Mouse (Mus musculus) MEL (cell line): ENCODE measurements around the gene Atp5g1. TPM values are rescaled to one million over a fixed set of nuclear protein-coding genes. Genes with fewer than 3 reads are reported as not detected.

ENCODE experiments used
- DNase-seq: peaks from one replicate; pipeline ENCODE4 v3.0.0; 2011; ENCODE audit warnings: low read depth, low spot score
- H3K27ac ChIP-seq: 2 replicates; pipeline ENCODE4 v1.5.1; 2012; ENCODE audit warnings: low read depth, mild to moderate bottlenecking, control low read depth, low read length, moderate library complexity; ENCODE audit not compliant: control insufficient read depth
- H3K27me3 ChIP-seq, 2 experiments: fragments of 150-350 bp in 1 of 2; sonication (generic) in 1 of 2; 2 replicates each; pipeline ENCODE4 v1.6.1; 2012; ENCODE audit warnings: low read length in 2 of 2, mild to moderate bottlenecking in 2 of 2, improper control_type of control experiment in 1 of 2, moderate library complexity in 1 of 2; ENCODE audit not compliant: insufficient read depth in 2 of 2, control insufficient read depth in 1 of 2
- H3K36me3 ChIP-seq, 2 experiments: 2 replicates each; pipeline ENCODE4 v1.6.1; 2012 to 2014; ENCODE audit warnings: low read length in 2 of 2, improper control_type of control experiment in 1 of 2, inconsistent platforms in 1 of 2, mild to moderate bottlenecking in 1 of 2; ENCODE audit not compliant: insufficient read depth in 2 of 2, control insufficient read depth in 1 of 2
- H3K4me1 ChIP-seq, 2 experiments: fragments of 150-350 bp in 1 of 2; sonication (generic) in 1 of 2; 2 replicates each; pipeline ENCODE4 v1.6.1; 2012; ENCODE audit warnings: low read length in 2 of 2, improper control_type of control experiment in 1 of 2, mild to moderate bottlenecking in 1 of 2; ENCODE audit not compliant: insufficient read depth in 2 of 2, control insufficient read depth in 1 of 2
- H3K4me3 ChIP-seq, 2 experiments: fragments of 150-350 bp in 1 of 2; sonication (generic) in 1 of 2; 2 replicates each; pipeline ENCODE4 v1.5.1; 2012; ENCODE audit warnings: low read depth in 2 of 2, low read length in 2 of 2, mild to moderate bottlenecking in 2 of 2, moderate library complexity in 2 of 2, control low read depth in 1 of 2, improper control_type of control experiment in 1 of 2; ENCODE audit not compliant: control insufficient read depth in 1 of 2, insufficient read depth in 1 of 2
- H3K79me2 ChIP-seq: 2 replicates; pipeline ENCODE4 v1.6.1; 2012; ENCODE audit warnings: mild to moderate bottlenecking, low read length, moderate library complexity; ENCODE audit not compliant: control insufficient read depth, poor library complexity, insufficient read depth
- H3K9ac ChIP-seq: 2 replicates; pipeline ENCODE4 v1.6.1; 2012; ENCODE audit warnings: low read depth, mild to moderate bottlenecking, control low read depth, low read length, moderate library complexity; ENCODE audit not compliant: control insufficient read depth, poor library complexity, severe bottlenecking
- H3K9me3 ChIP-seq: fragments of 150-350 bp; sonication (generic); replicated peaks from 2 replicates; pipeline ENCODE4 v1.6.1; 2012; ENCODE audit warnings: mild to moderate bottlenecking, low read length, improper control_type of control experiment, moderate library complexity; ENCODE audit not compliant: insufficient read depth
- CHD1 ChIP-seq: IDR thresholded peaks from 2 replicates; pipeline ENCODE4 v1.6.1; 2012; ENCODE audit warnings: low read depth, mild to moderate bottlenecking, inconsistent platforms, low read length, improper control_type of control experiment
- CHD2 ChIP-seq: IDR thresholded peaks from 2 replicates; pipeline ENCODE4 v1.6.1; 2011; ENCODE audit warnings: low read length, improper control_type of control experiment
- CTCF ChIP-seq, 3 experiments: IDR thresholded peaks in 2 of 3; conservative IDR thresholded peaks in 1 of 3; 2 replicates each; pipeline ENCODE4 v1.5.1; 2011 to 2012; ENCODE audit warnings: low read length in 3 of 3, low read depth in 2 of 3, mild to moderate bottlenecking in 2 of 3, improper control_type of control experiment in 1 of 3, inconsistent platforms in 1 of 3, mixed read lengths in 1 of 3, moderate library complexity in 1 of 3; ENCODE audit not compliant: control insufficient read depth in 1 of 3, insufficient read depth in 1 of 3, poor library complexity in 1 of 3, severe bottlenecking in 1 of 3
- EP300 ChIP-seq, 2 experiments: IDR thresholded peaks; 2 replicates each; pipeline ENCODE4 v1.6.1; 2011; ENCODE audit warnings: improper control_type of control experiment in 2 of 2, low read length in 2 of 2, low read depth in 1 of 2, mild to moderate bottlenecking in 1 of 2
- ETS1 ChIP-seq: IDR thresholded peaks from 2 replicates; pipeline ENCODE4 v1.6.1; 2012; ENCODE audit warnings: low read depth, mild to moderate bottlenecking, inconsistent platforms, low read length, improper control_type of control experiment, moderate library complexity
- GATA1 ChIP-seq: IDR thresholded peaks from 2 replicates; pipeline ENCODE4 v1.6.1; 2011; ENCODE audit warnings: low read depth, low read length, improper control_type of control experiment
- HCFC1 ChIP-seq: IDR thresholded peaks from 2 replicates; pipeline ENCODE4 v1.6.1; 2012; ENCODE audit warnings: low read depth, mild to moderate bottlenecking, inconsistent platforms, low read length, improper control_type of control experiment, moderate library complexity
- MAX ChIP-seq: IDR thresholded peaks from 2 replicates; pipeline ENCODE4 v1.6.1; 2011; ENCODE audit warnings: low read length, improper control_type of control experiment
- MXI1 ChIP-seq: IDR thresholded peaks from 2 replicates; pipeline ENCODE4 v1.6.1; 2011; ENCODE audit warnings: mild to moderate bottlenecking, low read depth, low read length, improper control_type of control experiment
- POLR2A ChIP-seq, 2 experiments: IDR thresholded peaks; 2 replicates each; pipeline ENCODE4 v1.6.1; 2011 to 2012; ENCODE audit warnings: low read length in 2 of 2, mild to moderate bottlenecking in 2 of 2, control low read depth in 1 of 2, improper control_type of control experiment in 1 of 2, low read depth in 1 of 2, moderate library complexity in 1 of 2; ENCODE audit not compliant: control insufficient read depth in 1 of 2, insufficient read depth in 1 of 2, poor library complexity in 1 of 2
- POLR2AphosphoS5 ChIP-seq: IDR thresholded peaks from 2 replicates; pipeline ENCODE4 v1.6.1; 2012; ENCODE audit warnings: low read depth, borderline replicate concordance, mild to moderate bottlenecking, inconsistent platforms, low read length, moderate library complexity, mixed read lengths
- RCOR1 ChIP-seq: IDR thresholded peaks from 2 replicates; pipeline ENCODE4 v1.6.1; 2012; ENCODE audit warnings: low read depth, mild to moderate bottlenecking, inconsistent platforms, low read length, improper control_type of control experiment
- SMC3 ChIP-seq: IDR thresholded peaks from 2 replicates; pipeline ENCODE4 v1.6.1; 2011; ENCODE audit warnings: low read depth, low read length, improper control_type of control experiment
- TAL1 ChIP-seq: IDR thresholded peaks from 2 replicates; pipeline ENCODE4 v1.6.1; 2012; ENCODE audit warnings: mild to moderate bottlenecking, inconsistent platforms, low read length, moderate library complexity, mixed read lengths
- TBP ChIP-seq: IDR thresholded peaks from 2 replicates; pipeline ENCODE4 v1.8.0; 2011; ENCODE audit warnings: low read depth, low read length, improper control_type of control experiment
- TCF12 ChIP-seq: IDR thresholded peaks from 2 replicates; pipeline ENCODE4 v1.6.1; 2014; ENCODE audit warnings: low read depth, mild to moderate bottlenecking, inconsistent platforms, low read length, improper control_type of control experiment, moderate library complexity
- UBTF ChIP-seq: IDR thresholded peaks from 2 replicates; pipeline ENCODE4 v1.6.1; 2012; ENCODE audit warnings: low read depth, mild to moderate bottlenecking, inconsistent platforms, low read length, improper control_type of control experiment, moderate library complexity, borderline replicate concordance; ENCODE audit not compliant: insufficient read depth
- USF2 ChIP-seq, 2 experiments: IDR thresholded peaks; 2 replicates each; pipeline ENCODE4 v1.6.1; 2011 to 2012; ENCODE audit warnings: improper control_type of control experiment in 2 of 2, low read length in 2 of 2, borderline replicate concordance in 1 of 2, inconsistent platforms in 1 of 2, low read depth in 1 of 2, mild to moderate bottlenecking in 1 of 2; ENCODE audit not compliant: insufficient read depth in 1 of 2
- ZMIZ1 ChIP-seq: IDR thresholded peaks from 2 replicates; pipeline ENCODE4 v1.6.1; 2012; ENCODE audit warnings: low read depth, mild to moderate bottlenecking, inconsistent platforms, low read length, improper control_type of control experiment, moderate library complexity
- polyA plus RNA-seq, 2 experiments: library from polyadenylated mRNA; stranded (reverse) in 1 of 2; unstranded in 1 of 2; fragments of >175 nt in 1 of 2; fragments of >200 nt in 1 of 2; gene quantifications; 2 replicates each; pipeline versions ENCODE4 v1.2.1 to v1.2.4; 2012; ENCODE audit warnings: low replicate concordance in 2 of 2, low read depth in 1 of 2; ENCODE audit not compliant: insufficient read length in 2 of 2, insufficient read depth in 1 of 2, missing spikeins in 1 of 2
- total RNA-seq: library from RNA; depleted of rRNA; stranded (reverse); fragments of 300-350 nt; gene quantifications from 2 replicates; pipeline ENCODE4 v1.2.3, GENCODE M21; 2012

Gene Atp5g1
- total and polyA plus RNA-seq, 3 experiments = 1,519 to 1,694 TPM; not detected in 1

- Histone ChIP-seq H3K27me3 (no peaks in the 10 kb centered on the region), H3K4me1 (peaks cover 9 to 29% of the 10 kb centered on the region in 2 experiments), H3K27ac (no peak overlapping the region), H3K9me3 (no peaks in the 10 kb centered on the region), H3K36me3 (peaks cover 6 to 26% of the 10 kb centered on the region in 2 experiments), H3K9ac (no peak overlapping the region), H3K4me3 (no peak overlapping the region), H3K79me2 (peaks cover 16% of the 10 kb centered on the region)
- DNase-seq = no peak
- TF ChIP-seq POLR2AphosphoS5 = no peak
- no peak for TF ChIP-seq HCFC1
- TF ChIP-seq TCF12 = no peak
- TF ChIP-seq POLR2A (IDR thresholded peaks at IDR 0.05; ENCODE audit: control insufficient read depth in 1 of 2, insufficient read depth in 1 of 2, low read depth in 1 of 2, low read length in 2 of 2, poor library complexity in 1 of 2) = no peak
- TF ChIP-seq TAL1 = no peak
- TF ChIP-seq CHD1 = no peak
- TF ChIP-seq GATA1 = 0 out of 2 replicates have a peak, but pooled peaks have one; percentile 23
- TF ChIP-seq TBP = peak; percentile 91
- TF ChIP-seq ETS1 = no peak
- no peak for TF ChIP-seq ZMIZ1
These were observed 38.0 kb downstream of the Atp5g1 start for GRCm38 (mm10) chr11:96037499-96037898.

GRCm38 (mm10) chr11:96035133-96035532 lies 40.3 kb downstream of the Atp5g1 start:
- Histone ChIP-seq H3K27ac (no peak overlapping the region), H3K27me3 (no peaks in the 10 kb centered on the region), H3K36me3 (peaks cover 6 to 26% of the 10 kb centered on the region in 2 experiments), H3K9ac (peak overlapping the region; percentile 70), H3K4me1 (peaks cover 9 to 29% of the 10 kb centered on the region in 2 experiments)
- no peak for TF ChIP-seq USF2 (IDR thresholded peaks at IDR 0.05; ENCODE audit: borderline replicate concordance in 1 of 2, insufficient read depth in 1 of 2, low read depth in 1 of 2, low read length in 2 of 2)
- TF ChIP-seq MXI1 = no peak
- TF ChIP-seq TCF12 = no peak
- no peak for TF ChIP-seq CTCF (IDR thresholded peaks at IDR 0.05 in 2 of 3, conservative IDR thresholded peaks at IDR 0.05 in 1 of 3; ENCODE audit: control insufficient read depth in 1 of 3, insufficient read depth in 1 of 3, low read depth in 2 of 3, low read length in 3 of 3, poor library complexity in 1 of 3, severe bottlenecking in 1 of 3)
- TF ChIP-seq SMC3 = no peak
- TF ChIP-seq POLR2AphosphoS5 = no peak; the same call in 1 of the 2 replicates
- TF ChIP-seq MAX = no peak
- no peak for TF ChIP-seq RCOR1
- no peak for TF ChIP-seq EP300 (IDR thresholded peaks at IDR 0.05; ENCODE audit: low read depth in 1 of 2, low read length in 2 of 2)
- TF ChIP-seq UBTF = no peak
- TF ChIP-seq CHD2 = no peak
- TF ChIP-seq, all 39 proteins: peak for 0
- DNase-seq = no peak
- H3K9me3 ChIP-seq = no peaks in the 10 kb centered on the region
- peak overlapping the region; percentile 75 to 76 for H3K4me3 ChIP-seq
- peaks cover 16% of the 10 kb centered on the region for H3K79me2 ChIP-seq
